Mouse (Mus musculus): ENCODE measurements around the gene Slc24a2.

The Slc24a2 gene

DNA sequence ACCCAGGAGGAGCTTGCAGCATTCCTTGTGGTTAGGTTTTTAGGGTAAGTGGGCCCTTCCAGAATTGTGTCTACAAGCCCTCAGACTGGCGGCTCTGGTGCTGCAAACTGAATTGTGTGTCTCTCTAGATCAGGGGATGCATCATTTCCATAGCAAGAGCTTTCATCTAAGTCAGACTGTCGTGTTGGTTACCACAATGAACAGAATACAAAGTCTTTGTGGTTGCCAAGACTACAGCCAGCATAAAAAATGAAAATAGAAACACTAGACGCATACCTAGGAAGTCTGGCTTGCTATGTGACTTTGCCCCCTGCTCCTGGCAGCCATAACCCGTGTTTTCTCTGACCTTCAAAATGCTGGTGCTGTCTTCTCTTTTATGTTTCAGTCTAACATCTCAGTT is 114.6 kb downstream of the Slc24a2 start:
- in situ Hi-C loops (cut with MboI) = no loop called here

DNA sequence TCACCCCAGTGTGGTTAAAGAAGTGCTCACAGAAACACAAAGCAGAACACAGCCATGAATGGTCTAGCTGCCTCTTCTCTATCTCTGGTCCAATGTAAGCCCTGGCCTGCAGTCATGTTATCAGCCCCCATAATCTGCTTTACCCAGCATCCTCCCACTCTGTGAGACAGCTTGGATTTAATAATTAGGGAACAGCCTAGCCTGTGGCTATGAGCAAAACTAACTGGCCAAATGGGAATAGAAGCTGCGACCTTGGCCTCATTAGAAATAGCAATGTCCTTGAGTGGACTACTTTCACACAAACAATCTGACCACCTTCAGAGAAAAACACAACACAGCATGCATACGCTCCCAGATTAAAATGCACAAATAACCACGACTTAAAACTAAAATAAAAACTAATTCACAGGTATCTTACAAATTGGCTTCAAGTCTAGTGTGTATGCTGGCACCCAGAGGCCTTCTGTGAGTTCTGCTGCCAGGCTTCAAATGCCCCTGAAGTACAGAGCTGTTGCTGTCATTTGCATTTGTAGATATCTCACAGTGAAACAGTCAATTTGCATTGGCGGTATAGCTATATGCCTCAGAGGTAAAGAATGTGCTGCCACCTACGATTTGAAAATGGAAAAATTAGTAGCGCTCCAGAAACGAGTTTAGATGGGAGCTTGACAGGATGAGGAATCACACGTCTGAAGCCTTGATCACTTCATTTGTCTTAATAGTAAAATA is 120.8 kb downstream of the Slc24a2 start:
- in situ Hi-C loops (cut with MboI) = no loop called here

GRCm38 (mm10) chr4:87100936-87101335 is 129.3 kb downstream of the Slc24a2 start:
- in situ Hi-C loops (cut with MboI) = no loop called here

- in situ Hi-C loops (cut with MboI) = no loop called here
These were observed 134.1 kb downstream of the Slc24a2 start for GRCm38 (mm10) chr4:87096186-87096585.

GRCm38 (mm10) chr4:87093612-87094011 is 136.7 kb downstream of the Slc24a2 start:
- in situ Hi-C loops (cut with MboI) = no loop called here

- in situ Hi-C loops (cut with MboI) = no loop called here
These were observed 139.4 kb downstream of the Slc24a2 start for GRCm38 (mm10) chr4:87090841-87091240.

DNA sequence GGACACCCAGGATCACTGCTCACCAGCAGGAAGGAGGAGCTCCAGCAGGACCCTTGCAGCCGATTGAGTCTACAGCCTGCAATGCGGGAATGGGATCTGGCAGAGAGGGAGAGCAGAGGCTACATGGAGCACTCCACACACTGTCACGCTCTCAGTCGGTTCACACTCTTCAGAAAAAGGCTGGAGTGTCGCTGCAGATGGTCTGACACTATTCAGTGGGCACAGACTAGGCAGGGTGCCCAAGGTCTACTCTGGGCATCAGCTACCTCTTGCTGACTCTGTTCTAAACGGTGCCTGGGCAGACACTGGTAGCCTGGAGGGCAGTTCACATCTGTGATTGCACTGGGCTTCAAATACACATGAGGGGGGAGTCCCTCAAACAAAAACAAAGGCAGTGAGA is 141.6 kb downstream of the Slc24a2 start:
- in situ Hi-C loops (cut with MboI) = no loop called here

- in situ Hi-C loops (cut with MboI) = no loop called here
These were observed 142.7 kb downstream of the Slc24a2 start for GRCm38 (mm10) chr4:87087597-87087996.

- in situ Hi-C loops (cut with MboI) = no loop called here
These were observed 143.2 kb downstream of the Slc24a2 start for GRCm38 (mm10) chr4:87086933-87087577.

GRCm38 (mm10) chr4:87081321-87081720 is 149.0 kb downstream of the Slc24a2 start:
- in situ Hi-C loops (cut with MboI) = no loop called here

DNA sequence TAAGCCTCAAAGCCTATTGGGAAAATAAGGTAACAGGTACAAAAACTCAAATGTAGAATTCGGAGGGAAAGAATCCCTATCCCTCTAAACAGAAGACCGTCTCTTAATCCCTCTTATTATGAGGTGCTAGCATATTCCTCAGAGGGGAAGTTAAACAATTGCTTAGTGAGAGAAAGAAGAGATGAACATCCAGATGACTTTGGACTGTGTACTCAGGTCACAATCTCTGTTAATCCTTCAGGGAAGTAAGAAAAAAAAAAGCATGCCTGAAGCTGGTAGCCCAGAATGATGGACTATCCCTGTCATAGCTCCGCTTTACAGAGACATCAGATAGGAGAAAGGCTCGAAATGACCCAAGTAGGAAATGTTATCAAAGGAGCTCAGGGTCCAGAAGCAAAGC is 151.0 kb downstream of the Slc24a2 start:
- in situ Hi-C loops (cut with MboI) = no loop called here

- in situ Hi-C loops (cut with MboI) = no loop called here
These were observed 151.6 kb downstream of the Slc24a2 start for GRCm38 (mm10) chr4:87078726-87079125.

DNA sequence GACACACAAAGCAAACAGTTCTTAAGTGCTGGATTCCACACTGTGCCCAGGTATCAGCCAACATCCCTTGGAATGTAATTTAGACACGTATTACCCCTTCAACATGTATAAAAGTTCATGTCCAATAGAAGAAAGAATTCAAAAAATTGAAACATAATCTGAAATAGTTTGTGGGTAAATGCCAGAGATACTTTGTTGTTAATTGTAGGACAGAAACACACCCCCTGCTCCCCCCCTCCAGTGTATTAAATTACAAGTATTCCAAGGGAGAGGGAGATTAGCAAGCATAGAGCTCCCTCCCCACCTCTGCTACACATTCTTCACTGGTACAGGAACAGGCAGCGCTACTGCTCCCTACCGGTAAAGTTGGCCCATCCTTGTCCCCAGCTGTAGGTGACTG is 154.5 kb downstream of the Slc24a2 start:
- in situ Hi-C loops (cut with MboI) = no loop called here

GRCm38 (mm10) chr4:87068121-87068520 is 162.2 kb downstream of the Slc24a2 start:
- in situ Hi-C loops (cut with MboI) = no loop called here

- in situ Hi-C loops (cut with MboI) = no loop called here
These were observed 165.1 kb downstream of the Slc24a2 start for GRCm38 (mm10) chr4:87065227-87065626.

GRCm38 (mm10) chr4:87064561-87064960 is 165.7 kb downstream of the Slc24a2 start:
- in situ Hi-C loops (cut with MboI) = no loop called here

DNA sequence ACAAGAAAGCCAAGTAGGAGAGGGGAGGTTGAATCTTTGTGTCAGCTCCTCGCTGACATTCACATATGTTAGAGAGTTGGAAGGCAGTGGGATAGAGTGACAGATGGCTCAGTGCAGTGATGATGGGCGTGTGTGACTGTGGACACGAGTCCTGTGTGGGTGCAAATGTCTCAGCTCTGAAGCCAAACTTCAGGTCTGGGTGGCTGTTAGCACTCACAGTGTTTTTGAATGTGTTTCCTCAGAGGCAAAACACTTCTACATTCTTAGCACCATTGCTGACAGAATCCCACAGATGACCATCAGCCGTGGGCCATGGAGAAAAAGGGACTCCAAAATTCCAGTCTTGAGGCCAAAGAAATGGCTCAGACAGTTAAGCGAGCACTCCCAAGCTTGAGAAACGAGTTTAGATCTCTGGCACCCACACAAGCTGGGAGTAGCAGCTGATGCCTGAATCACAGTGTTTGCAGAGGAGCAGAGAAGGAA is 167.5 kb downstream of the Slc24a2 start:
- in situ Hi-C loops (cut with MboI) = no loop called here

DNA sequence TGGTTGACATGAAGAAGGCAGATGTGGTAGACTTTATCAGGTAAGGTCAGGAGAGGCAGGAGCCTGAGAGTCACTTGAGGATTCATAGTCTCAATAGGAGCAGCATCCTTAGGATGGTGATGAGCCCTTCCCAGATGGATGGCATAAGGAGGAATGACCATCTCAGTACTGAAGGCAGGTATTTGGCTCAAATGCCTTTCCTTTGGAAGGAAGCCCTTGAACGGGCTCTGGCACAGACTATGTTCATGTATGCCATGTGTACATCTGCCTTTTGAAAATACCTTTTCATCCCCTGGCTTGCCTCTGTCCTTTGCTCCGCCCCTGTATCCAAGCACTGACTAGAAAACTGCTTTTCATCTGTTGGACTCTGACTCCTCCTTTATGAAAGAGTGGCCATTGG is 168.6 kb downstream of the Slc24a2 start:
- in situ Hi-C loops (cut with MboI) = no loop called here

DNA sequence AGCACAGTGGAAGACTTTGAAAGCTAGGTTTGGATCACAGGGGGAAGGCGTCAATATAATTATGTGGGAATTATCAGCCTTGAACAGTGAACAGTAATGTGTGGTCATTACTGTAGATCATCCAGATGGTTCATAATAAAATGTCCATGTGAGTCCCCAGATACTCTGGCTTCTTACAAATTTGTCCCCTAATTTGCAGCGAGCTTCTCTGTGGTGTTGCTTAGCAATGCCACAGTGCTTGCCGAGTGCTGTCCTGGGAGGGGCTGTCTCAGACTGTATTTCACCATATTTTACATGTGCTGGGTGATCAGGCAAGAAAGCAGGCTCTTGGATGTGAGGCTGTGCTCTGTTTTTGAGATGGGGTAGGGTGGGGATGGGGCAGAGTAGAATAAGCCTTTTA is 172.7 kb downstream of the Slc24a2 start:
- in situ Hi-C loops (cut with MboI) = no loop called here

- in situ Hi-C loops (cut with MboI) = no loop called here
These were observed 174.5 kb downstream of the Slc24a2 start for GRCm38 (mm10) chr4:87055768-87056167.

- in situ Hi-C loops (cut with MboI) = no loop called here
These were observed 177.4 kb downstream of the Slc24a2 start for GRCm38 (mm10) chr4:87052881-87053280.

- in situ Hi-C loops (cut with MboI) = no loop called here
These were observed 181.2 kb downstream of the Slc24a2 start for GRCm38 (mm10) chr4:87049061-87049460.

DNA sequence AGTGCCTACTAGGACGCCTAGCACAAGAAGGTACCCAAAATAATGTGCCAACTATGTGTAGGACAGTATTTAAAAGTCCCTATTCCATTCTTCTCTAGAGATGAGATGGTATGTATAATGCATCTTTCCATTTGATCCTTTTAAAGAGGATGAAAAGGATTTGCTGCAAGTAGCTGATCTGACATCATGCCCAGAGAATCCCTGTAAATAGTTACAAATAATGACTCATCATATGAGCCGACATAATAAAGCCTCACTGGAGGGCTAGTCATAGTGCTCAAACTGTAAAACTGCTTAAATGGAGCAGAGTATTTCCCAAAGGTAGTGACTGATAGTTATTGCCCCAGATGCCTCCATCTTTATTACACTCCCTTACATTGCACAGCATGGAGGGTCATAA is 183.1 kb downstream of the Slc24a2 start:
- in situ Hi-C loops (cut with MboI) = no loop called here

GRCm38 (mm10) chr4:87043296-87043695 is 187.0 kb downstream of the Slc24a2 start:
- in situ Hi-C loops (cut with MboI) = no loop called here

Measured in mature B cell (primary cell).